Mouse (Mus musculus): ENCODE results near the gene Stxbp3.
"Not testable (repeated sequence)": the region's sequence is repeated elsewhere in the genome, so short reads cannot be mapped to it uniquely, and the experiment has no call there.

Stxbp3 gene

DNA sequence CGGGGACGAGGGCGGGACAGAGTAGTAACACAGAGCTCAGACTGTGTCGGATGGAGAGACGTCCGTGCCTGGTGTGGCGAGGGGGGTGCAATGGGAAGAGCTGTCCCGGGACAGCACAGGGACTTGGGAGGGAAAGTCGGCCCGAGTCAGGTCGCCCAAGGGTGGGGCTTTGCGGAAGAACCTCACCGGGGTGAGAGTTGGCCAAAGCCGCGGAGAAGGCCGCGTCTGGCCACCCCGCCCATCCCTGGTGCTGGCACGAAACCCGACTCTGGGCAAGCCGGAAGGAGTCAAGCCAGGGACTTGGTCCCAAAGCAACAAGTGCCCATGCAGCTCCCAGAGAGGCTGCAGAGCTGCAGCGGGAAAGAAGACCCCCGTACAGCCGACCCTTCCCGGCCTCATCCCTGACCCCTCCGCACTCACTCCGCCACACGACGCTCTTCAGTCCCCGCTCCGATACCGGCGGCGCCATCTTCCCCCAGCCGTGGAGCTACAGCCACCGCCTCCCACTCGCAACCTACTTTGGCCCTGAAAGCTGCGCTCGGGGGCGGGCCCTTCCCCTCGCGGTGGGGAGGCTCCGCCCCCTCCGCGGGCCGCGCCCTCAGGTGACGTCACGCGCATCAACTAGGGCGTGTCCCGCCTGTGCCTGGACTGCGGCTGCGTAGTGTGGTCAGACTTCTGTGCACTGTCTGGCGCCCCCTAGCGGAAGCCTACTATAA, at the start of gene Stxbp3:
Gene Stxbp3 (minus strand): TSS at position 527 of the 716 bp plus-strand sequence.
- DNase-seq (ENCODE audit: low spot score): peak; percentile 98

DNA sequence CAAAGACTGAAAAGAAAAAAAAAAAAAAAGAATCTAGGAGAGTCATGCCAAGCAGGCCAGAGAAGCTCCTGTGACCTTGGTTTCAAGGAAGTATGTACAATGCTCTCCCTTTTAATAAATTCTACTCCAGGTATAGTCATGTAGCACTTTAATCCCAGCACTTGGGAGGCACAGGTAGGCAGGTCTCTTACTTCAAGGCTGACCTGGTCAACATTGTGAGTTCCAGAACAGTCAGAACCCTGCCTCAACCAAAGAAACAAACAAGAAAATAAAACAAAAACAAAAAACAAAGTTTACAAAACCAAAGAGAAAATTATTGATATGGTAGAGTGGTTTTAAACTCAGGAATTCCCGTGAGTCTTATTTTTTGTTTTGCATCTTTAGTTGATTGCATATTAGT, 49.6 kb upstream of the Stxbp3 start, which contains the start of gene Fndc7:
Gene Fndc7 (minus strand): TSS at position 101 of the 400 bp plus-strand sequence.
- no peak for DNase-seq (ENCODE audit: low spot score)

DNA sequence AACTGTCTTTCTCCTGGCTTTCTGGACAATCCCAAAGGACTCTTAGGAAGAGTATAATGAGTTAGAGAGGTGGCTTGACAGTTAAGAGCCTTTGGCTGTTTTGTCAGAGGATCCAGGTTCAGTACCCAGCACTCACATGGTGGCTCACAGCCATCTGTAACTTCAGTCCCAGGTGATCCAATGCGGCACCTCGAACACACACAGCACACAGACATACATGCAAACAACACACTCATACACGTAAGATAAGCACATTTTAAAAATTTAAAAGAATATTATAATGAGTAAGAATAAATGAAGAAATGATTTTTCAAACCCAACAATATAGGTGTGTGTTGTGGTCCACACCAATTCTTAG, 47.3 kb upstream of the Stxbp3 start:
- no peak for DNase-seq (ENCODE audit: low spot score)

DNA sequence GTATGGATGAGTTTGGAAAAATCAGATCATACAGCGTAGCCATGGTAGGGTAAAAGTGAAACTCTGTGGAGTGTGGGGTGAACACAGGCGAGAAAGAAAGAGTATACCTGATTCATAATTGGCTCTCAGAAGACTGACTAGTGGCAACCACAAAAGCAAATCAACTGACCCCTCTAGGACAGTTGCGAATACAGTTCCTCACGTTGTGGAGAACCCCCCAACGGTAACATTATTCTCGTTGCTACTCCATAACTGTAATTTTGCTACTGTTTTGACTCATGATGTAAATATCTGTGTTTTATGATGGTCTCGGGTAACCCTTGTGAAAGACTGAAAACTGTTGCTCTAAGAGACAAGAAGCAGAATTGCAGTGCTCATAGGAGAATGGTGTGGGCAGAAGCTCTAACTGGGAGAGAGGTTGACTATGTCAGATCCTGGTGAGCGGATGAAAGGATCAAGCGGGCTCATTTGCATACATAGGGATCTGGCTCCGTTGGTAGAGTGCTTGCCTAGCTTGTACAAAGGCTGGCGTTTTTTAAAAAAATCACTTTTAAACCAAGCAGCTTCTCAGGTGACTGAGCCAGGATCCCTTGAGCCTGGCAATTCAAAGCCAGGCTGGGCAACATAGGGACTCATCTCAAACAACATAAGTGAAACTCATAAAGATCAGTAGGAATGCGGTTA, 46.8 kb upstream of the Stxbp3 start:
- DNase-seq (ENCODE audit: low spot score): no peak

DNA sequence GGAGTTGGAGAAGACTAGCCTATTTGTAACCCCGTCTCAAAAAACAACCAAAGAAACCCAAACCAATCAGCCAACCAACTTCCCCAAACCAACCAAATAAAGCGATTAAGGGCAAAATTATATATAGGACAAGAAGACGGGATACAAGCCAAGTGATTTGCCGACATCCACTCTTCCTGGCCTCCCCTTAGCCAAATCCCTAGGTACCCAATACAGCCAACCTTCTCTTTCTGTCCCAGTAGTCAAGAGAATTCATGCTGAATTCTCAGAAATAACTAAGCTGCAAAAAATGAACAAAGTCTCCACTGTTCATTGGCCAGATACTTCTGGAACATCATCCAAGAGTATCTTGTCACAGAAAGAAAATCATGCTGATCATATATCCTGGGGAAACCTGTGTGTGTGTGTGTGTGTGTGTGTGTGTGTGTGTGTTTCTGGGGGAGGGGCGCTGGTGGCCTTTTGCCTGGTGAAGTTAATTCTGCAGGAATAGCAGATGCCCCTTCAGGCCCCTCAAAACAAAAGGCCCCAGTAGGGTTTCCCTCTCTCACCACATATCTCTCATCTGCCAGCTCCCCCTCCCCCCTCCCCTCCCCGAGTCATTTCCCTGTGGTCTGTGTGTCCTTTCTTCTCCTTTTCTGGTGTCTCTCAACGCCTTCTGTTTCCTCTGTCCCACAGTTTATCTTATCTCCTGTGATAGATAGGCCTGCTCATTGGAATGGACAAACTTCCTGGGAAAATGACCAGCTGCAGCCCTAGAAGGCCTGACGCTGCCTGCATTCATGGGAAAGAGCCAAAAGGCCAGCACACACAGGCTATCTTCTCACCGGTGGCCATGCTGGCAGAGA, 45.6 kb upstream of the Stxbp3 start:
- no peak for DNase-seq (ENCODE audit: low spot score)

DNA sequence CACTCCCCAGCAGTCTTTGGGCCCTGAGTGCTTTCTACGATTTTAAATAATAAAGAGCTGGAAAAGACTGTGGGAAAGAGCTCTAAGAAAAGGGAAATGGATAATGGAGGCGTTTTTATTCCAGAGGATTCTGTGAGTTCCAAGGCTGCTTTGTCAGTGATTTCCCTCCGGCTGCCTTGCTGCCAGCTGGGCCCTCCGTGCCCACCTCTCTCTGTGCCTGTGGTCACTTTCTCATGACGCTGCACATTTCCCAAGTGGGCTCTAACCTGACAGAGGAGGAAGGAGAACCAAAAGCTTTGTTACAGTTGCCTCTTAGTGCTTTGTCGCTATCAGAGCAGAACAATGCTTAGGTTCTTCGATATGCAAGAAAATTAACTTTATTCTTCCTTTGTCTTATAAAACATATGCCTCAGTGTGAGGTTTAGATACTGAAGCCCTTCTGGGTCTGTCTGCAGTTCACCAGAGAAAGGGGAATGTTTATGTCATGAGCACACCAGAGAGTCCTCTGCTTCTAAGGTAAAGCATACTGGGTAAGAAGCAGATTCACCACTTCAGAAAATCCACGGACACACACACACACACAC, 44.5 kb upstream of the Stxbp3 start:
- no peak for DNase-seq (ENCODE audit: low spot score)

DNA sequence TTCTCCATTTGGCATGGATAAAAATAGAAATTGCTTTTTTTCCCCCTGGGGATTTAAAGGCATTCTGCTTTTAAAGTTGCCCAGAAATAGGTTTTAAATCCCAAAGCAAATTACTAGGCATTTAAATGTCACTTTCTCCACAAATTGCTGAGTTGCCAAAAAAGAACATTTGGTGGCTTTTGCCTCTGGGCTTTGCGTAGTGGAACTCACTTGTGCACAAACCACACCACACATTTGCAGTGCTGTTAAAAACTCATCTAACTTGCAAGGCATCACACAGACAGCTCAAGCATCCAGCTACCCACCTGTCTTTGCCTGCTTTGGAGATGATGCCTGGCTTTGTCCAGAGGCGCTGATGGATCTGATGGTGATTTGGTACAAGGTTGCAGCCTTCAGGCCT, 42.7 kb upstream of the Stxbp3 start:
- DNase-seq (ENCODE audit: low spot score): no peak

DNA sequence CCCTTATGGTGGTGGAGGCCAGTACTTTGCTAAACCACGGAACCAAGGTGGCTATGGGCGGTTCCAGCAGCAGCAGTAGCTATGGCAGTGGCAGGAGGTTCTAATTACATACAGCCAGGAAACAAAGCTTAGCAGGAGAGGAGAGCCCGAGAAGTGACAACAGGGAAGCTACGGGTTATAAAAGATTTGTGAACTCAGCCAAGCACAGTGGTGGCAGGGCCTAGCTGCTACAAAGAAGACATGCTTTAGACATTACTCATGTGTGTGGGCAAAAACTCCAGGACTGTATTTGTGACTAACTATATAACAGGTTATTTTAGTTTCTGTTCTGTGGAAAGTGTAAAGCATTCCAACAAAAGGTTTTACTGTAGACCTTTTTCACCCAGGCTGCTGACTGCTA, 41.5 kb upstream of the Stxbp3 start:
- not testable (repeated sequence) for DNase-seq (ENCODE audit: low spot score)

DNA sequence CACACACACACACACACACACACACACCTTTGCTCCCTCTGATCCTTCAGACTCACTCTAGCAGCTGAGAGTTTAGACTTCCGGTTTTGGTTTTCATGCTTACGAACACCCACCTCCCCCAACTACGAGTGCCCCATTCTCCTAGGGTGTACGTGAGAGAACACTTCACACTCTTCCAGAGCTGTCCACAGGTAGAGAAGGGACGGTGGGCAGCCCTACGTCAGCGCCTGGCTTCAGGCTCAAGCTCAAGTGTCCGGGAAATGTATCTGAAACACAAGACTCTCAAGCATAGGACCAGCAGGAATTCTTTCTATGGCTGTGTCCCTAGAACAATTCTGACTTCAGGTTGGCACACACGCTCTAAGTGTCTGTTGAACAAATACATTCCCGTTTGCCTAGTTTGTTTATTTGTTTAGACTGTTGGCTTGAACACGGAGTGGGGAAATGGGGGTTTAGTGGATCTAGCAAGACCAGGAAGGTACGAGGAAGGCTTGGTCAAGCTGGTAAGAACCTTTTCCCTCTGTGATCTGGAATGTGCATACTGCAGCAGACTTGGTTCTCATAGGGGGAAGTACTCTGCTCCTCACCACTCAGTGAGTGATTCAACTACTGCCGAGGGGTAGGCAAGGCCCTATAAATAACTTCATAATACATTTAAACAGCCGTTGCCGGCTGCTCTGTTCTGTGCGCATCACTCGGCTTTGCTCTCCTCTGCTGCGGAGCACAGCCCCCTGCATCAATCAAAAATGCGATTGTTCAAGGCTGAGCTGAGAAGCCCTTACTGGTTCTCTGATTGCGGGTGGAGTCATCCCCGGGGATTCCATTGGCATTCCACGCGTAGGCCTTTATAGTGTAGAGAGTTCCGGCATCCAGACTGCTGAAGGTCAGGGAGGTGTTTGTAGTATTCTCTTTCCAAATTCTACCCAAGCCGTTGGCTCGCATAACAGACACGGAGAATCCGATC, 40.5 kb upstream of the Stxbp3 start:
- no peak for DNase-seq (ENCODE audit: low spot score)

DNA sequence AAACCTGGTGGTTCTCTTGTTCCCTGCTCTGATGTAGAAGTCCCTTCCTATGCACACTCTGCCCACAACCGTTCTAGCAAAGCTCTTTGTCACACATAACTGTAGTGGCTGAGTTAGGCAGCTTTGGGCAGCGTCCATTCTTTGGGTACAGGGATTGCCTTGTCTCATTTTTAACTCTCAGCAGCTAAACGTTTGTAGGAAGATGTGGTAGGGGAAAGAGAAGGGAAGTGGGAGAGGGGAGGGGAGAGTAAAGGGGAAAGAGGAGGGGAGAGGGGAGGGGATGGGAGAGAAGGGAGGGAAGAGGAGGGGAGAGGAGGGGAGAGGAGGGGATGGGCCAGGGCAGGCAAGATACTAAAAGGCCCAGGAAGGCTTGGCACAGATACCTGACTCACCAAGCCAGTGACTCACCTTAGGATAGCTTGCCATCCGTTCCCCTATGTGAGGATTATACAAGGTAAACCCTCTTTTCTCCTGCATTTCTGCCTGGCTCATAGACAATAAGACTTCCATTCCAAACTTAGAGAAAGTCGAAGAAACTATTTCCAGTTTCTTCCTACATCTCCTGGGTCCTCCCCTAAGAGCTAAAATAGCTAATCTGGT, 39.6 kb upstream of the Stxbp3 start:
- no peak for DNase-seq (ENCODE audit: low spot score)

DNA sequence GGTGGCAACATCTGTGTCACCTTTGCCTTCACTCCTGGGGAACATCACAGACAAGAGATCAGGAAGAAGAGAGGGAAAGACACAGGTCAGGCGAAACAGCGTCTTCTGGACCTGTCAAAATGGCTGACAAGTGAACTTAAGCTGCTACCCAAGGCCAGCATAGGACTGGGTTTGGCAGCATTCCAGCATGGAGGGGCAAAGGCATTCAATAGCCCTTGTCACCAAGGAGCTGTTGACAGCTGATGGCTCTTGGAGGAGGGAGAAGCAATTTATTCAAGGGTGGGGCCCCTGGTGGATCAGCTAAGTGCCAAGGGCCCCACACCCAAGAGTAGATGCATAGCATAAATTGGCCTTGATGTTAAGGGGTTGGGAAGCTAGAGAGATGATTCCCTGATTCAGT, 38.8 kb upstream of the Stxbp3 start:
- no peak for DNase-seq (ENCODE audit: low spot score)

DNA sequence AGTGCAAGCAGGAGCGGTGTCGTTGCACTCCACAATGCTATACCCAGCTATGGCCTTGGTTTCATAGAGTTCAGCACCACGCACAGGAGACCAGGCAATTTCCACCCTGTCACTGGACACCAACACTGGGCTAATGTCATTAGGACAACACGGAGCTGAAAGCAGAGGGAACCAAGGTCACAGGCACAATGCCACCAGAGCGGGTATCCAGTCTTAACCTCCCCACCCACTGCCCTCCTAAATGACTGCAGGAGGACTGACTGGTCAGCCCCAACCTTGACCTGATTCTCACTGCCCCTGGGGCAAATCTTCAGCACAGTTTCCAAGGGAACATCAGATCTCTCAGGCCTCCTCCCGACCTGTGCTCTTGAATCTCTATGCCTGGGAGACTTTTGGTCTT, 30.3 kb upstream of the Stxbp3 start:
- no peak for DNase-seq (ENCODE audit: low spot score)

DNA sequence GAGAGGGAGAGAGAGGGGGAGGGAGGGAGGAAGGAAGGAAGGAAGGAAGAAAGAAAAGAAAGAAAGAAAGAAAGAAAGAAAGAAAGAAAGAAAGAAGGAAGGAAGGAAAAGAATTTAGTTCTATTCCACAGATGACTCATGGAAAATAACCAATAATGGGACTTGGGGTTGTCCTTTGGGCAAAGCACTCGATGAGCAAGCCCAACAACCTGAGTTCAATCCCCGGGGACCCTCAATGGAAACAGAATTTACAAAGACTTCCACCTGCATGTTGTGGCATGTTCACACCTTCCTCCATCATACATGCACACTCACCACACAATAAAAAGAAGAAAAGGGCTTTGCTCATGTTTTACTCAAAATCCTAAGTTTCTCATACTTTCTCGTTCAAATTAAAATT, 27.1 kb upstream of the Stxbp3 start:
- DNase-seq (ENCODE audit: low spot score): no peak

DNA sequence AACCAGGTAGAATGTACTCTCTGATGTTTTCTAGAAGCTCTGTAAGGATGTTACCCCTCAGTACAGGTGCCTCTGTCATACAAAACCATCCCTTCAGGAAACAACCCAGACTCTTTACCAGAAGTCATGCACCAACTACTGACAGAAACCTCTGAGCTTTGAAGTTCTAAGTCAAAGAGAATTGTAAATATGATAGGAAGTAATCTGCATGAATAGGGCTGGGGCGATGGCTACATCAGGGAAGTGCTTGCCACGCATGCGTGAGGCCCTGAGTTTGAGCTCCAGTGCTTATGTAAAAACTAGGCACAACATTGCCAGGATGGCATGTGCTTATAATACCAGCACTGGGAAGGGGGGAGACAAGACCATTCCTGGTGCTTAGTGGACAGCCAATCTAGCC, 25.4 kb upstream of the Stxbp3 start:
- DNase-seq (ENCODE audit: low spot score): no peak

DNA sequence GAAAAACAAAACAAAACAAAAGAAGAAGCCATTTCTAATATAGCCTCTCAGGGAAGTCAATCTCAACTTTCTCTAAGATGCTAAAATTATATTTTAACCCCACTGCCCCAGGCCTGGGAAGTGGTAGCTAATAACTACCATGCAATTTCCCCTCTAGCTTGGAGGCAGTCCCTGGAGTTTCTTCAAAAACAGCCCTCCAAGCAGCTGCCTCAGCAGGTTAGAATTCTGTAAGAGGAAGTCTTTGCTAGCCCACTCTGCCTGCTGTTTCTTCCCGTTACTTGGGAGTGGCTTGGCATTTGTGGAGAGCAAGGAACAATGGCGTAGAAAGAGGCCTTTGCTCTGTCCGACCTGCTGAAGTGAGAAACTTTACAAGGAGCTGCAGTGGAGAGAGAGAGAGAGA, 24.8 kb upstream of the Stxbp3 start:
- no peak for DNase-seq (ENCODE audit: low spot score)

DNA sequence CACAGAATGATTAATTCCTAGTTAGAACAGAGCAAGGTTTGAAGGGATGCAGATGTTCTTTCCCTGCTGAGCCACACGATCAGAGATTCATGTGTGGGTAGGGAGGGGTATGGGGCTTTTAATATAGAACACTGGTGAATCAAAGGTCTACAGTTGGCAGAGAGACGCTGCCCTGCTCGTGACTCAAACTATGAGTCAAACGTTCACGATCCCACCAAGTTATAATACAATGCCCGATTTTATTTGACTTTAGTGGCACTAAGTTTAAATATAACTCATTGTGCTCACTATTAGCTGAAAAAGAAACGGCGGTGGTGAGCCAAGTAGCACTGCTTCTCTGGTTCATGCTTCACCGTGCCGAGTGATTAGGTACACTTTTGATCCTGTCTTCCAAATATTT, 22.8 kb upstream of the Stxbp3 start:
- DNase-seq (ENCODE audit: low spot score): no peak

DNA sequence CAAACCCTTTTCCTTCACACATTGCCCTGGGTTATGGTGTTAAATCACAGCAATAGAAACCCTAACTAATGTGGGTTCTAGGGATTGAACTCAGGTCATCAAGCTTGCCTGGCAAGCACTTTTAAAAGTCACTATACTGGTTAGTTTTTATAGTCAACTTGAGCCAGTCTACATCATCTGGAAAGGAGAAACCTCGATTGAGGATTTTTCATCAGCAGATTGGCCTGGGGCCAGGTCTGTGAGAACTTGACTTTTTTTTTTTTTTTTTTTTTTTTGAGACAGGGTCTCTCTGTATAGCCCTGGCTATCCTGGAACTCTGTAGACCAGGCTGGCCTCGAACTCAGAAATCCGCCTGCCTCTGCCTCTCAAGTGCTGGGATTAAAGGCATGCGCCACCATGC, 22.0 kb upstream of the Stxbp3 start:
- not testable (repeated sequence) for DNase-seq (ENCODE audit: low spot score)

DNA sequence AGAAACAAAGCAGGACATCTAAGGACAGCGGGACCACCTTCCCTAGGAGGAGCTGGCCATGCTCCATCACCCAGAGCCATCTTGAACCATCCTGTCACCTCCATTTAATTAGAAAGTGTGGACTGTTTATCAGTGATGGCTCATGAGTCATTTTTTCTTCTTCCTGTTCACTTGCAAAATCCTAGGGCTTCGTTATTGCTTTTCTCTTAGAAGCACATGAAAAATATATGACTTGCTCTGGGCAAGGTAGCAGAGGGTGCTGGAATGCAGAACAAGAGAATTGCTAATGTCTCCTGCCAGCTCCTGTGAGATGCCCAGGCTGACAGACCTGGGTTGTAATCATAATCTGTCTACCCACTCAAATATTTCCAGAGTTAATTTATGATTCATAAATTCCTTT, 20.5 kb upstream of the Stxbp3 start:
- DNase-seq (ENCODE audit: low spot score): no peak

DNA sequence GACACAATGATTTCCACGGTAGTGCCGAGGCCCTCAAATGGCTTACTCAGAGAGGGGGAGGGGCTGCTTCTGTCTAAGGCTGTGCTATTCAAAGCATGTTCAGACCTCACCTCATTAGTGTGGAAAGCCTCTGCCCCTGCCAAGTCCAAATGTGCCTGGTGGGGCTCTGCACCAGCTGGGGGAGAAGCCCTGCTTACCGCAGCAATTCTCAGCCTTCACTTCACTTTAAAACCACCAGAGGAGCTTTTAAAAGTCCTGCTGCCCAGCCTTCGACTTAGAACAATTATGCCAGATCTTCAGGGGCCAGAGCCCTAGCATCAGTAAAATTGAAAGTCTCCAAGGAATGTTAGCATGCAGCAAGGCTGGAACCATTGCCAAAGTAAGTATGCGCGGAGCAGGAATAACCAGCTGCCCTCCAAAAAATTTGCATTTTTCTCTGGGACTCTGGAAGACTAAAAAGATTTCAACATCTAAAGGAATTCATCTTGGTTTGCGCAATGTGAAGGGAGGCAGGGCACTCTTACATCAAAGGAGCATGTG, 18.0 kb upstream of the Stxbp3 start:
- no peak for DNase-seq (ENCODE audit: low spot score)

DNA sequence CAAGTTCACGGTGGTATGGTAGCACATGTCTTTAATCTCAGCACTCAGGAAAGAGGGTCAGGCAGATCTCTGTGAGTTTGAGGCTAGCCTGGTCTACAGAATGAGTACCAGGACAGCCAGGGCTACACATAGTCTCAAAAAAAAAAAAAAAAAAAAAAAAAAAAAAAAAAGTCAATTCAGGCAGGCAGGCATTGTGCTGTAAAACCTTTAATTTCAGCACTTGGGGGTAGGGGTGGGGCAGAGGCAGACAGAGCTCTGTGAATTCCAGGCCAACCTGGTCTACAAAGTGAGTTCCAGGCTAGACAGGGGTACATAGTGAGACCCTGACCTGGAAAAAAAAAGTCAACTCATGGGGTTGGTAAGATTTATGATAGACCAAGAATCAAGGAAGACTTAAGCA, 17.4 kb upstream of the Stxbp3 start:
- no peak for DNase-seq (ENCODE audit: low spot score)

DNA sequence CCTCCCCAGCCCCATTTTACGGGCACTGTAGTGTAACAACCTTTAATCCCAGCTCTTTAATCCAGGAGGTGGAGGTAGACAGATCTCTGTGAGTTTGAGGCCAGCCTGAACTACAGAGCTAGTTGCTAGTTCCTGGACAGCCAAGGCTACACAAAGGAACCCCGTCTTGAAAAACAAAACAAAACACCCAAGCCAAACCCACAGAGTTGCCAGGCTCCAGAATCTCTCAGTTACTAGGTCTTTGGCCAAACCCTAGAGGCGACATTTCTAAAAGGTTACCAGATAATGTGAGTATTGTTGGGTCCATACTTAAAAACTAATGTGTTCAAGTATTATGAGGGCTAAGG, 16.8 kb upstream of the Stxbp3 start:
- DNase-seq (ENCODE audit: low spot score): no peak

Measured in ovary, postnatal 10 days (tissue).